Mouse (Mus musculus) erythroblast, adult 5-6 weeks (primary cell): ENCODE data around the gene Iqsec1. TPM values are rescaled to one million over a fixed set of nuclear protein-coding genes. Genes with fewer than 3 reads are reported as not detected.

Experiments used
- ATAC-seq: replicated peaks from 2 replicates; pipeline ENCODE4 v1.8.0; 2016; ENCODE audit warnings: moderate number of reproducible peaks, mild to moderate bottlenecking, moderate TSS enrichment, inconsistent platforms; ENCODE audit not compliant: poor library complexity, low FRiP score, severe bottlenecking
- total RNA-seq, 2 experiments: library from RNA; stranded (forward) in 1 of 2; stranded (reverse) in 1 of 2; fragments of 150-400 nt in 1 of 2; fragments of 200-764, 138-1000 nt in 1 of 2; gene quantifications; 2 replicates each; pipeline versions ENCODE4 v1.2.3 to v1.2.4; 2015 to 2017; ENCODE audit warnings: low replicate concordance in 2 of 2

Gene Iqsec1
- total RNA-seq, 2 experiments from 2014 or later = 104 to 118 TPM

DNA sequence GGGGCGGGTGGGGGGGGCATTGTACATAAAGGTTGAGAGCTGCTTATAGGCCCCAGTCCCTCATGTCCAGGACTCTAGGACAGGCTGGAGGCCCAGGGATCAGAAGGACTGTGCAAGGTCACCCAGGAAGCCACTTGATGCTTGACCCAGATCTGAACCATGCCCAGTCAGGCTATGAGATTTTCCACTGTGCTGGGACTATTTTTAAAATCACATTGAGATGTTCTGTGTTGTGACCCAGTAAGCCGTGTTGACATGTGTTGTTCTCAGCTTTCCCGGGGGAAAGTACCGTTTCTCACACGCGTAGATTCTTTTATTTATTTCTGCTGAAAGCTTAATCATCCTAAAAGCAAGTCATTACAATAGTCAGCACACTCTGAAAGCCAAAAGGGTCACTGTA is 372.5 kb downstream of the Iqsec1 start:
- ATAC-seq = no peak

DNA sequence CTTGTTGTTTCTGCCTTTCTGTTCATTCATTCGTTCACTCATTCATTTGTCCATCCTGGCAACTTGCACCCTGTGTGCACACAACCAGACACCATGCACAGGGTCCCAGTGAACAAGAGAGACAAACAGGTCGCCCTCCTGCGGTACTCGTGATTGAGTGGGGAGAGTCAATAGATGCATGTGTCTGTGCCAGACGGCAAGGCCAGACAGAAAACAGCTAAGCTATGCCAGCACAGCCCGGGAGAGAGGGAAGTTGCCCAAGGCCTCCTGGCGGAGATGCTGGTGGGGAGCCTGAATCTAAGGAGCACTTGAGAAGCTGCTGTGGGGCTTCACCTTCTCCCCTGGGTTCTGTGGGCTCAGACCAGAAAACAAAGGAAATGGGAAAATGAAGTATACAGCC is 373.1 kb downstream of the Iqsec1 start:
- no peak for ATAC-seq

DNA sequence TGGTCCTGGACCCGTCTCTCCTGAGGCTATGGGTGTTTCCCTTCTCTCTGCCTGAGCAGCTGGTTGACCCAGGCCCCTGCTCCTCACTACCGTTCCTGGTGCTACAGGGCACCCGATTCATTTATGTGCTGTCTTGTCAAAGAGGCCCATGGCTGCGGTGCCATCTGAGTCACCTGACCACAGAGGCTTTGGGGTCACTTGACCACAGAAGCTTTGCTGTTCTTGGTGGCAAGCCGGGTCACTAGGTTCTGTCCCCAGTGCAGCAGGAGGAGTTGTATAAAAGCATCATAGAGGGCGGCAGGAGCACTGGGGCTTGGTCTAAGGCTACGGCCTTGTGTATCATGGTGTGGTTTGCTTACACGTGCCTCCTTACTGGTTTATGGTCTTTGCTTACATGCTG is 375.2 kb downstream of the Iqsec1 start:
- no peak for ATAC-seq

DNA sequence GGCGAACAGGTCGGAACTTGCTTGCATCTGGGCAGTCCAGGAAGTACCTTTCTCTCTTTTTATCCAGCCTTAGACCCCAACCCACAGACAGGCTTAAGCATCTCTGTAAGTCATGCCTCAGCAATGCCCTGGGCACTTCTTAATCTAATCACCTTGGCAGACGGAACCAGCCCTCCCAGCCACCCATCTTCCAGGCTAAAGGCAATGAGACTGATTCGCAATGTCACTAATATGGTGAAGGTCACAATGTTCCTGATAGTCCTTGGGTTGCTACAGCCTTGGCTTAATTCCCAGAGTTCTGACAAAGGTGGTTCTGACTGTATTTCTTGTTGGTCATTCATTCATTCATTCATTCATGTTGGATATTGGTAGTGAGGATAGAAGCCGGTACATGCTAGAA is 378.2 kb downstream of the Iqsec1 start:
- ATAC-seq = no peak

DNA sequence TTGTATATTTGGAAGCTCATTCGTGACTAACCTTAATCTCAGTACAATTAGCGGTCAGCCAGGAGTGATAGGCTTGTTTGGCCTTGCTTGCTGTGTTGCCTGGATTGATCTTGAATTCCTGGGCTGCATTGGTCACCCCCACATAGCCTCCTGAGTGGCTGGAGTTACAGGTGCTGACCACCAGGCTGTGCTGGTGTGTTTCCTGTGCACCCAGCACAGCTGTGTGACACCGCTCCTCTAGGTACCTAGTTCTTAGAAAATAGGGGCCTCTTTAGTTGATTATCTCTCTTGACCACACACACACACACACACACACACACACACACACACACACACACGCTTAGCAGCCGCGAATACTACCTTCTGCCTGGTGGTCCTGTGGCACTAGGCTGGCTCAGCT is 380.3 kb downstream of the Iqsec1 start:
- 0 out of 2 replicates have a peak, but pooled peaks have one; percentile 32 for ATAC-seq

DNA sequence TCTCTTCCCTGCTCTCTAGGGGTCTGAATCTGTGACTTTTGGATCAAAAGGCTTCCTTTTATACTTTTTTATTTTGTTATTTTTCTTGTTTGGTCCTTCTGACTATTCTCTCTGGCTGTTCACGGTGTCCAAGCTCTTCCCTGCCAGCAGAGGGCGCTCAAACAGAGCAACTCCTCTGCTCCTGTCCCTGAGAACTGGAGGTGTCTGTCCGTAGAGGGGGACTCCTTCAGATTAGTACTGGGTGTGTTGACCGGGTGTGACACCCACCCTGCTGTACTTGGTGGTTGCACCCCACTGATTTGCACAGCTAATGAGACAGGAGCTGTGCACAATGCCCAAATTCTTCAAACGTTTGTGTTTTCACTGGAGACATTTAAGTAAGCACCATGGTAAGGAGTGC is 381.3 kb downstream of the Iqsec1 start:
- ATAC-seq = peak; percentile 65

DNA sequence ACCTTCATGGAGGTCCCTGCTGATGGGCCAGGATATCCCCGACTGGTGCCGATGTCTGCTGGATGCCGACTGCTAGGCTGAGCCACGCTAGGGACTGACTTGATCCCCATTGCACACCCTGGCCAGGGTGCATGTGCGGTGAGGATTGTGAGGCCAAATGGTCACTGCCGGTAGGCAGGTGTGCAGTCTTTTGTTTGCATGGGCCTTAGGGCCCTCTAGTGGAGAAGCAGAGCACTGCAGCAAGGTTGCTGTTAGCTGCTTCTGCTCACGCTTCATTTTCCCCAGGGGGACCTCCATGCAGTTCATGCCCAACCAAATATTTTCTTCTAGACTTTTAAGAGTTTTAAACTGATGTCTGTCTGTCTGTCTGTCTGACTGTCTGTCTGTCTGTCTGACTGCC is 381.9 kb downstream of the Iqsec1 start:
- ATAC-seq = peak; percentile 62

Other genes with a start within 250 kb of the Iqsec1 start
- gene Nup210, start 128.1 kb upstream of the Iqsec1 start, total RNA-seq (2015; ENCODE audit: low replicate concordance) = 45.3 and 64.8 TPM in 2 replicates
- 56.8 and 60.8 TPM in 2 replicates for gene Nup210, start 128.1 kb upstream of the Iqsec1 start, total RNA-seq (2017; ENCODE audit: low replicate concordance)
- gene Hdac11, start 168.0 kb upstream of the Iqsec1 start, total RNA-seq (2015; ENCODE audit: low replicate concordance) = 3.8 TPM in 1 of 2 replicates, not detected in the other
- 0.84 and 1.8 TPM in 2 replicates for gene Hdac11, start 168.0 kb upstream of the Iqsec1 start, total RNA-seq (2017; ENCODE audit: low replicate concordance)
- gene Fbln2, start 223.8 kb upstream of the Iqsec1 start, total RNA-seq (2015; ENCODE audit: low replicate concordance) = not detected in 2 replicates
- not detected in 2 replicates for gene Fbln2, start 223.8 kb upstream of the Iqsec1 start, total RNA-seq (2017; ENCODE audit: low replicate concordance)